Mouse (Mus musculus) intestine, postnatal 0 days (tissue): ENCODE measurements at regions not wholly inside any gene's neighbourhood (a gene's known extent, or its start where the extent isn't known, plus 50 kb on each side); places are given as distances from the start of the nearest gene placed in this dataset.

Experiments
- ATAC-seq: fragments of 200-750 bp; cut with Nextera tagmentation; 2 replicates; pipeline ENCODE4 v1.8.0; 2017; ENCODE audit warnings: mild to moderate bottlenecking, moderate TSS enrichment, moderate library complexity
- H3K27ac ChIP-seq: fragments of 300-500 bp; sonication (generic); 2 replicates; pipeline ENCODE4 v1.5.1; 2014; ENCODE audit warnings: mild to moderate bottlenecking, low read depth, low read length, moderate library complexity
- H3K27me3 ChIP-seq: fragments of 300-500 bp; sonication (generic); replicated peaks from 2 replicates; pipeline ENCODE4 v1.6.1; 2014; ENCODE audit warnings: low read length, mixed read lengths; ENCODE audit not compliant: control insufficient read depth, insufficient read depth
- H3K36me3 ChIP-seq: fragments of 300-500 bp; sonication (generic); 2 replicates; pipeline ENCODE4 v1.6.1; 2014; ENCODE audit warnings: mild to moderate bottlenecking, moderate library complexity; ENCODE audit not compliant: control insufficient read depth, insufficient read depth
- H3K4me1 ChIP-seq: fragments of 300-500 bp; sonication (generic); replicated peaks from 2 replicates; pipeline ENCODE4 v1.6.1; 2014; ENCODE audit warnings: antibody characterized with exemption, low read length, mixed read lengths; ENCODE audit not compliant: control insufficient read depth, insufficient read depth
- H3K4me2 ChIP-seq: fragments of 300-500 bp; sonication (generic); replicated peaks from 2 replicates; pipeline ENCODE4 v1.6.1; 2014; ENCODE audit warnings: low read depth, mild to moderate bottlenecking, moderate library complexity
- H3K4me3 ChIP-seq: fragments of 300-500 bp; sonication (generic); 2 replicates; pipeline ENCODE4 v1.5.1; 2014; ENCODE audit warnings: low read depth, low read length
- H3K9ac ChIP-seq: fragments of 300-500 bp; sonication (generic); 2 replicates; pipeline ENCODE4 v1.6.1; 2014; ENCODE audit warnings: mild to moderate bottlenecking, low read depth, low read length
- H3K9me3 ChIP-seq: fragments of 300-500 bp; sonication (generic); 2 replicates; pipeline ENCODE4 v1.6.1; 2016; ENCODE audit warnings: mixed run types; ENCODE audit not compliant: control insufficient read depth
- CTCF ChIP-seq: sonication (generic); IDR thresholded peaks from 2 replicates; pipeline ENCODE4 v1.5.1; 2016; ENCODE audit warnings: low read depth, mild to moderate bottlenecking, control low read depth, antibody characterized with exemption, moderate library complexity
- WGBS: fragments of 180-500 bp; shearing (Covaris S2); extraction: QIAGEN DNeasy Blood & Tissue Kit; methylation state at CpG from one replicate; pipeline ENCODE4 v1.1.7; 2014; 5-methylcytosine and 5-hydroxymethylcytosine counted together

DNA sequence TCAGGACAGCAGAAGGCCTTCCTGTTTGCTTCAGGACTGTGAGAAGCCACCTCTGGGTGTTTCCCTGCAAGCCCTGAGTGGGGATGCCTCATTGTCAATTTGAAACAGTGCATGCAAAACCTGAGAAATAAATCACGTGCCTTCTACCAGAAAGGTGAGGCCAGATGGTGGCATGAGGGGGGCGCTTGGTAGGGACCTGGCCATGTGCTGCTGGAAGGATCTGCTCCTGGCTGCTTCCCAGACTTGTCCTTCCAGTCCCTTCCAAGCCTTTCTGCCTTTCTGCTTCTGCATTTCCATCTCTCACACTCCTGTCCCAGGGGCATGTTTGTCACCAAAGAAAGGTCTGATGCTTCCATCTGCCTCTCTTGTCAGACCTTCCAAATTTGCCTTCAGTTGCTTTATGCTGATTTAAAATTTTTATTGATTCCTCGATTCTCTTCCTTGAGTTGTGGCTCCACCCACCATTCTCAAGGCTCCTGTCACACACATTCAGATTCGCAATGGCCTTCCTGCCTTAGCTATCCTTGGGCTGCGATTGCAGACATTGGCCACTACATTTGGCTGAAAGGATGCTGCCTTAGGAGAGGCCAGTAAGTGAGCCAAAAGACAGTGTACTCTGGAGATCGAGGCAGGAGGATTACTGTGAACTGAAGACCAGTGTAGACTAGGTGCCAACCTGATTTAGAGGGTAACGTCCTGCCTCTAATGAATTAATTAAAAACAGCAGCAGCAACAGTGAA lies 289.9 kb downstream of the Tcerg1l start:
- TF ChIP-seq CTCF = no peak
- no peak overlapping the region for H3K4me2 ChIP-seq
- no peak overlapping the region for H3K27ac ChIP-seq
- WGBS = 73% methylated on average over 7 of the region's 7 CpGs
- ATAC-seq = no peak
- no peaks in the 10 kb centered on the region for H3K36me3 ChIP-seq
- no peaks in the 10 kb centered on the region for H3K27me3 ChIP-seq
- no peak overlapping the region for H3K9ac ChIP-seq
- H3K4me1 ChIP-seq = no peaks in the 10 kb centered on the region
- H3K9me3 ChIP-seq = no peaks in the 10 kb centered on the region
- H3K4me3 ChIP-seq = no peak overlapping the region

DNA sequence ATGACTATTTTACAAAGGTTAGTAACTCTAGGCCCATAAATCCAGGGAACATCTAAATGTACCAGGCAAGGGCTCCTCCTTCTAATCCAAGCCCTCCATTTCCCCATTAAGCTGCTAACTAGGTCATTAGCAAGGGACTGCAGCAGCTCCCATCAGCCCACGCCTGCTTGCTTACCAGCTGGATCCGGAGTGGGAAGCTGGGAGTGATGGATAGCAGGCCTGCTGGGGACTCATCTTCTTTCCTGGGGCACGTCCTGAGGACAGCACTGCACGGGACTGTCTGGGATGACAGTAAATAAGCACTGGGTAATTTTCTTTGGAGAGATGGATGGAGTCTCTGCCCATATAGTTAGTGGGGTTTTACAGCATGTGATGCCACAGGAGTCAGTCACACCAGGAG lies 276.0 kb downstream of the Tcerg1l start:
- H3K4me1 ChIP-seq = no peaks in the 10 kb centered on the region
- no peak for ATAC-seq
- no peaks in the 10 kb centered on the region for H3K36me3 ChIP-seq
- 47% methylated on average over 4 of the region's 4 CpGs for WGBS
- no peaks in the 10 kb centered on the region for H3K9me3 ChIP-seq
- no peaks in the 10 kb centered on the region for H3K27me3 ChIP-seq
- no peak overlapping the region for H3K9ac ChIP-seq
- no peak overlapping the region for H3K27ac ChIP-seq
- H3K4me2 ChIP-seq = no peak overlapping the region
- H3K4me3 ChIP-seq = no peak overlapping the region
- TF ChIP-seq CTCF = no peak

DNA sequence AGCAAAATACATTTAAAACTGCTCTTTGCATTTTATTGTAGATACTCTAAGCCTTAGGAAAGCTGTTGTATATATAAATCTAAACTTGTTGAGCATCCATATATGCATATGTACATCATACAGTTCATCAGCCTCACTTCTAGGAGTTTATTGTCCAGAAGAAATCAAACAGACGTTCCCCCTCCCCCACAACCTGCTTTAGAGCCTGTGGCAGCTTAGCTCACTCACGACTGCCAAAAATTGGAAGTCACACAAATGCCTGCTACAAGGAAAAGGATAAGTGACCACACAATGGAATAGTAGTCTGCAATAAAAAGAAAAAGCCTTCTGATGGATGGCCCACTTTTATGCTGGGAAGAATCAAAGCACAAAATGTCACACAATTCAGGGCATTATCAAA lies 267.8 kb downstream of the Tcerg1l start:
- no peak for ATAC-seq

DNA sequence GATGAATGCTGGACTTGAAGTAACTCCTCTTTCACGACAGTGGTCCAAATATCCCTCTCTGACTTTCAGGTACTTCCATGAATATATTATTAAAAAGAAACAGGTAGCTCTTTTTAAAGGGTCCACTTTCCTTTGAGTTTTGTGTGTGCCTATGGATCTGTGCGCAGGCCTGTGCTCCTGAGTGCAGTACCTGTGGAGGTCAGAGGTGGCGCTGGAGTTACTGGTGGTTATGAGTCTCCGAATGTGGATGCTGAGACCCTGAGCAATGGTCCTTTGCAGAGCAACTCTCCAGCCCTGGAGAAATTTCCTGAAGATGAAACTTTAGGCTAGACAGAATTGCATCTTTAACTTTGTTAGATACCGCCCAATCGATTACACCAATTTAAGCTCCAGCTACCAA lies 264.1 kb downstream of the Tcerg1l start:
- H3K27me3 ChIP-seq = no peaks in the 10 kb centered on the region
- H3K4me2 ChIP-seq = no peak overlapping the region
- no peak for ATAC-seq
- H3K36me3 ChIP-seq = no peaks in the 10 kb centered on the region
- WGBS = 94% methylated on average over 6 of the region's 6 CpGs
- no peak overlapping the region for H3K27ac ChIP-seq
- H3K9ac ChIP-seq = no peak overlapping the region
- H3K9me3 ChIP-seq = no peaks in the 10 kb centered on the region
- TF ChIP-seq CTCF = no peak
- no peaks in the 10 kb centered on the region for H3K4me1 ChIP-seq
- no peak overlapping the region for H3K4me3 ChIP-seq

More for the DNA sequence above, 267.8 kb downstream of the Tcerg1l start:
- Histone ChIP-seq H3K4me3 (no peak overlapping the region), H3K9ac (no peak overlapping the region), H3K9me3 (no peaks in the 10 kb centered on the region), H3K4me1 (no peaks in the 10 kb centered on the region), H3K4me2 (no peak overlapping the region), H3K27ac (no peak overlapping the region), H3K27me3 (no peaks in the 10 kb centered on the region), H3K36me3 (no peaks in the 10 kb centered on the region)
- no peak for TF ChIP-seq CTCF
- 52% methylated on average over 2 of the region's 2 CpGs for WGBS

DNA sequence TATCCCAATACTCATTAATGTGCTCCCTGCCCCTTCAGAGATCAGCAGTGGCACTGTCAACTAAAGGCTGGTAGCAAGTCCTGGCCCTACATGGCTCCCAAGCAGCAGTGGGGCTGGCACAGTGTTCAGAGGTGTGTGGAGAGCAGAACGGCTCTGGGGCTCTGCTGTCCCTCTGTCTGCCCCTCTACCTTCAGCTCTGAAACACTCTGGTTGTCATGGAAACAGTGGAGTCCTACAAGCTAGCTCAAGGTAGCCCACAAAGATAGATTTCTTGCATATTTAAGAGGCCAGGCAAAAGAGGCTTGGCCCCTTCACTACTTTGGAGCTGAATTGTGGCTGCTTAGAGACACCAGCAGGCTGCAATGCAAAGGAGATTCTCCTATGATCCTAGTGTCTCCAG lies 259.6 kb downstream of the Tcerg1l start:
- WGBS = 23% methylated on average over 1 of the region's 1 CpGs
- H3K36me3 ChIP-seq = no peaks in the 10 kb centered on the region
- no peak overlapping the region for H3K9ac ChIP-seq
- H3K27me3 ChIP-seq = no peaks in the 10 kb centered on the region
- no peak overlapping the region for H3K4me2 ChIP-seq
- H3K4me3 ChIP-seq = no peak overlapping the region
- TF ChIP-seq CTCF = no peak
- H3K4me1 ChIP-seq = no peaks in the 10 kb centered on the region
- H3K9me3 ChIP-seq = no peaks in the 10 kb centered on the region
- no peak overlapping the region for H3K27ac ChIP-seq
- no peak for ATAC-seq

DNA sequence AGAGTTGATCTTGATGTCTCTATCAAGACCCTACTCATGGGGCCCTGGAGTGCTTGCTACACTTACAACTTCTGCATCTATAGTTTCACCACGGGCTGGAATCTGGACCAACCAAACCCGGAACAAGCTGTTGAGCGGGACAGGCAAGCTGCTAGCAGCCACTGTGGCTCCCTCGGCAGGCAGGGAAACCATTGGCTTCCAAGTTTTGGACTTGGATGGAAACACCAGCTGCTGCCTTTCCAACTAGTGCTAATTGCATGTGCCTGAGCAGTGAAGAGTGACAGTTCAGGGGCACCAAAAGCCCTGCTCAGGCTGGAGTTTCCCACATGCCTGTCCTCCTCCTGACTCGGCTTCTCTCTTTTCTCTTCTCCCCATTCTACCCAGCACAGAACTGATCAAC lies 257.8 kb downstream of the Tcerg1l start:
- Histone ChIP-seq H3K4me1 (no peaks in the 10 kb centered on the region), H3K4me2 (no peak overlapping the region), H3K4me3 (no peak overlapping the region), H3K36me3 (no peaks in the 10 kb centered on the region), H3K9me3 (no peaks in the 10 kb centered on the region), H3K27me3 (no peaks in the 10 kb centered on the region), H3K27ac (no peak overlapping the region), H3K9ac (no peak overlapping the region)
- 87% methylated on average over 5 of the region's 5 CpGs for WGBS
- TF ChIP-seq CTCF = no peak
- ATAC-seq = no peak
